Mouse (Mus musculus): Measurements from ENCODE around the gene Gpx4. TPM values are rescaled to one million over a fixed set of nuclear protein-coding genes. Genes with fewer than 3 reads are reported as not detected.

The Gpx4 gene
- polyA plus RNA-seq, 1 experiment from 2014 or later: 946 TPM

- ATAC-seq (replicated peaks; ENCODE audit: low FRiP score, low read depth) (no peak), DNase-seq (ENCODE audit: low spot score) (no peak)
- no peak for TF ChIP-seq CTCF (IDR thresholded peaks at IDR 0.05; ENCODE audit: low read depth)
- Histone ChIP-seq H3K4me1 (replicated peaks; ENCODE audit: insufficient read depth, low read length) (peaks cover 21% of the 10 kb centered on the region; the same call in 1 of the 2 replicates), H3K27me3 (ENCODE audit: insufficient read depth, low read length) (no peaks in the 10 kb centered on the region), H3K27ac (no peak overlapping the region), H3K36me3 (ENCODE audit: insufficient read depth, low read length) (no peaks in the 10 kb centered on the region), H3K9me3 (replicated peaks; ENCODE audit: low read length) (no peaks in the 10 kb centered on the region), H3K4me2 (ENCODE audit: low read length) (no peak overlapping the region), H3K9ac (ENCODE audit: low read depth, low read length) (0 out of 2 replicates have a peak overlapping the region, but pooled peaks have one; percentile 18), H3K4me3 (replicated peaks; ENCODE audit: low read depth, low read length) (no peak overlapping the region)
- WGBS: 89% methylated on average over 6 of the region's 6 CpGs
Observed at GRCm38 (mm10) chr10:80091527-80091926, 44.6 kb downstream of the Gpx4 start.

- TF ChIP-seq CTCF (IDR thresholded peaks at IDR 0.05; ENCODE audit: low read depth): no peak
- H3K4me3 ChIP-seq (replicated peaks; ENCODE audit: low read depth, low read length): no peak overlapping the region
- H3K27me3 ChIP-seq (ENCODE audit: insufficient read depth, low read length): no peaks in the 10 kb centered on the region
- DNase-seq (ENCODE audit: low spot score): no peak
- 74% methylated on average over 5 of the region's 5 CpGs for WGBS
- H3K27ac ChIP-seq: peak overlapping the region; percentile 31; the same call in 1 of the 2 replicates
- ATAC-seq (replicated peaks; ENCODE audit: low FRiP score, low read depth): no peak
- peaks cover 32% of the 10 kb centered on the region for H3K4me1 ChIP-seq (replicated peaks; ENCODE audit: insufficient read depth, low read length)
- H3K9me3 ChIP-seq (replicated peaks; ENCODE audit: low read length): no peaks in the 10 kb centered on the region
- H3K9ac ChIP-seq (ENCODE audit: low read depth, low read length): no peak overlapping the region
- H3K4me2 ChIP-seq (ENCODE audit: low read length): no peak overlapping the region
- no peaks in the 10 kb centered on the region for H3K36me3 ChIP-seq (ENCODE audit: insufficient read depth, low read length)
Observed at GRCm38 (mm10) chr10:80092690-80093089, 45.7 kb downstream of the Gpx4 start.

- Histone ChIP-seq H3K4me2 (ENCODE audit: low read length) (no peak overlapping the region), H3K9ac (ENCODE audit: low read depth, low read length) (no peak overlapping the region), H3K27me3 (ENCODE audit: insufficient read depth, low read length) (no peaks in the 10 kb centered on the region), H3K4me1 (replicated peaks; ENCODE audit: insufficient read depth, low read length) (peaks cover 38% of the 10 kb centered on the region), H3K27ac (no peak overlapping the region), H3K4me3 (replicated peaks; ENCODE audit: low read depth, low read length) (no peak overlapping the region), H3K36me3 (ENCODE audit: insufficient read depth, low read length) (no peaks in the 10 kb centered on the region), H3K9me3 (replicated peaks; ENCODE audit: low read length) (no peaks in the 10 kb centered on the region)
- no peak for DNase-seq (ENCODE audit: low spot score)
- 86% methylated on average over 6 of the region's 6 CpGs for WGBS
- no peak for ATAC-seq (replicated peaks; ENCODE audit: low FRiP score, low read depth)
- TF ChIP-seq CTCF (IDR thresholded peaks at IDR 0.05; ENCODE audit: low read depth): no peak
Observed at GRCm38 (mm10) chr10:80094085-80094484, 47.1 kb downstream of the Gpx4 start.

- no peak for DNase-seq (ENCODE audit: low spot score)
- peak overlapping the region; percentile 36; the same call in 1 of the 2 replicates for H3K27ac ChIP-seq
- H3K4me1 ChIP-seq (replicated peaks; ENCODE audit: insufficient read depth, low read length): peaks cover 41% of the 10 kb centered on the region
- H3K4me2 ChIP-seq (ENCODE audit: low read length): no peak overlapping the region
- H3K36me3 ChIP-seq (ENCODE audit: insufficient read depth, low read length): no peaks in the 10 kb centered on the region
- H3K9ac ChIP-seq (ENCODE audit: low read depth, low read length): 0 out of 2 replicates have a peak overlapping the region, but pooled peaks have one; percentile 35
- WGBS: 55% methylated on average over 3 of the region's 3 CpGs
- no peak for TF ChIP-seq CTCF (IDR thresholded peaks at IDR 0.05; ENCODE audit: low read depth)
- 0 out of 2 replicates have a peak, but pooled peaks have one; percentile 40 for ATAC-seq (replicated peaks; ENCODE audit: low FRiP score, low read depth)
- no peaks in the 10 kb centered on the region for H3K9me3 ChIP-seq (replicated peaks; ENCODE audit: low read length)
- no peaks in the 10 kb centered on the region for H3K27me3 ChIP-seq (ENCODE audit: insufficient read depth, low read length)
- no peak overlapping the region for H3K4me3 ChIP-seq (replicated peaks; ENCODE audit: low read depth, low read length)
Observed at GRCm38 (mm10) chr10:80094684-80095083, 47.7 kb downstream of the Gpx4 start.

GRCm38 (mm10) chr10:80095547-80095946 is 48.6 kb downstream of the Gpx4 start:
- peak overlapping the region; percentile 36; the same call in 1 of the 2 replicates for H3K27ac ChIP-seq
- DNase-seq (ENCODE audit: low spot score): no peak
- H3K4me1 ChIP-seq (replicated peaks; ENCODE audit: insufficient read depth, low read length): peaks cover 45% of the 10 kb centered on the region
- no peaks in the 10 kb centered on the region for H3K9me3 ChIP-seq (replicated peaks; ENCODE audit: low read length)
- H3K9ac ChIP-seq (ENCODE audit: low read depth, low read length): no peak overlapping the region
- no peak for TF ChIP-seq CTCF (IDR thresholded peaks at IDR 0.05; ENCODE audit: low read depth)
- H3K27me3 ChIP-seq (ENCODE audit: insufficient read depth, low read length): no peaks in the 10 kb centered on the region
- no peak overlapping the region for H3K4me2 ChIP-seq (ENCODE audit: low read length)
- 89% methylated on average over 5 of the region's 5 CpGs for WGBS
- H3K36me3 ChIP-seq (ENCODE audit: insufficient read depth, low read length): no peaks in the 10 kb centered on the region
- no peak overlapping the region for H3K4me3 ChIP-seq (replicated peaks; ENCODE audit: low read depth, low read length)
- no peak for ATAC-seq (replicated peaks; ENCODE audit: low FRiP score, low read depth)

- H3K4me2 ChIP-seq (ENCODE audit: low read length): no peak overlapping the region
- peaks cover 58% of the 10 kb centered on the region for H3K4me1 ChIP-seq (replicated peaks; ENCODE audit: insufficient read depth, low read length)
- WGBS: 9% methylated on average over 4 of the region's 7 CpGs
- H3K4me3 ChIP-seq (replicated peaks; ENCODE audit: low read depth, low read length): no peak overlapping the region
- H3K36me3 ChIP-seq (ENCODE audit: insufficient read depth, low read length): no peaks in the 10 kb centered on the region
- H3K9ac ChIP-seq (ENCODE audit: low read depth, low read length): no peak overlapping the region
- TF ChIP-seq CTCF (IDR thresholded peaks at IDR 0.05; ENCODE audit: low read depth): no peak
- no peaks in the 10 kb centered on the region for H3K9me3 ChIP-seq (replicated peaks; ENCODE audit: low read length)
- ATAC-seq (replicated peaks; ENCODE audit: low FRiP score, low read depth) (0 out of 2 replicates have a peak, but pooled peaks have one; percentile 11), DNase-seq (ENCODE audit: low spot score) (peak; percentile 30)
- peak overlapping the region; percentile 54; the same call in 1 of the 2 replicates for H3K27ac ChIP-seq
- H3K27me3 ChIP-seq (ENCODE audit: insufficient read depth, low read length): no peaks in the 10 kb centered on the region
Observed at GRCm38 (mm10) chr10:80097275-80097674, 50.3 kb downstream of the Gpx4 start.

- DNase-seq (ENCODE audit: low spot score) (no peak), ATAC-seq (replicated peaks; ENCODE audit: low FRiP score, low read depth) (no peak)
- no peak overlapping the region for H3K4me3 ChIP-seq (replicated peaks; ENCODE audit: low read depth, low read length)
- no peaks in the 10 kb centered on the region for H3K27me3 ChIP-seq (ENCODE audit: insufficient read depth, low read length)
- no peaks in the 10 kb centered on the region for H3K36me3 ChIP-seq (ENCODE audit: insufficient read depth, low read length)
- peaks cover 51% of the 10 kb centered on the region for H3K4me1 ChIP-seq (replicated peaks; ENCODE audit: insufficient read depth, low read length)
- no peak overlapping the region for H3K27ac ChIP-seq
- H3K9me3 ChIP-seq (replicated peaks; ENCODE audit: low read length): no peaks in the 10 kb centered on the region
- TF ChIP-seq CTCF (IDR thresholded peaks at IDR 0.05; ENCODE audit: low read depth): no peak
- 68% methylated on average over 5 of the region's 5 CpGs for WGBS
- H3K4me2 ChIP-seq (ENCODE audit: low read length): no peak overlapping the region
- H3K9ac ChIP-seq (ENCODE audit: low read depth, low read length): no peak overlapping the region
Observed at GRCm38 (mm10) chr10:80098630-80099029, 51.7 kb downstream of the Gpx4 start.

Measured in kidney, postnatal 0 days (tissue).